Mouse (Mus musculus): ENCODE data around the gene Nkiras1. TPM values are rescaled to one million over a fixed set of nuclear protein-coding genes. Genes with fewer than 3 reads are reported as not detected.

Gene Nkiras1
- polyA plus RNA-seq, 1 experiment, result 35.2 TPM

Other genes with a start within 250 kb of the Nkiras1 start
- 58.3 and 77.6 TPM in 2 replicates for gene Nr1d2, start 32.0 kb upstream of the Nkiras1 start, polyA plus RNA-seq (2012; rRNA removed)
- 740 and 767 TPM in 2 replicates for gene Rpl15, start 255 bp downstream of the Nkiras1 start, polyA plus RNA-seq (2012; rRNA removed)
- gene Ube2e1, start 60.7 kb downstream of the Nkiras1 start, polyA plus RNA-seq (2012; rRNA removed), result 73.6 and 90.5 TPM in 2 replicates